Mouse (Mus musculus): ENCODE measurements around the gene Ace3. TPM values are rescaled to one million over a fixed set of nuclear protein-coding genes. Genes with fewer than 3 reads are reported as not detected.

The Ace3 gene
- polyA plus RNA-seq, 1 experiment from 2014 or later: not detected

GRCm38 (mm10) chr11:105974593-105974992 is 19.9 kb upstream of the Ace3 start:
- no peak overlapping the region for H3K27ac ChIP-seq (ENCODE audit: low read length)
- ATAC-seq (ENCODE audit: low read depth): no peak
- peaks cover 31% of the 10 kb centered on the region for H3K27me3 ChIP-seq (ENCODE audit: control insufficient read depth, insufficient read depth, low read depth, low read length)
- H3K4me2 ChIP-seq (ENCODE audit: low read depth, low read length): no peak overlapping the region
- no peaks in the 10 kb centered on the region for H3K9me3 ChIP-seq (replicated peaks; ENCODE audit: control insufficient read depth, low read length)
- no peak overlapping the region for H3K9ac ChIP-seq (ENCODE audit: low read depth, low read length)
- no peak overlapping the region for H3K4me3 ChIP-seq (ENCODE audit: low read depth, low read length)
- no peaks in the 10 kb centered on the region for H3K4me1 ChIP-seq (ENCODE audit: control insufficient read depth, low read depth, low read length)
- H3K36me3 ChIP-seq (ENCODE audit: control insufficient read depth, insufficient read depth): no peaks in the 10 kb centered on the region
- 78% methylated on average over 6 of the region's 6 CpGs for WGBS (ENCODE audit: insufficient replicate concordance)

GRCm38 (mm10) chr11:105975050-105975449 is 19.4 kb upstream of the Ace3 start:
- Histone ChIP-seq H3K27me3 (ENCODE audit: control insufficient read depth, insufficient read depth, low read depth, low read length) (peaks cover 28% of the 10 kb centered on the region), H3K36me3 (ENCODE audit: control insufficient read depth, insufficient read depth) (no peaks in the 10 kb centered on the region), H3K9ac (ENCODE audit: low read depth, low read length) (no peak overlapping the region), H3K9me3 (replicated peaks; ENCODE audit: control insufficient read depth, low read length) (no peaks in the 10 kb centered on the region), H3K4me3 (ENCODE audit: low read depth, low read length) (no peak overlapping the region), H3K27ac (ENCODE audit: low read length) (no peak overlapping the region), H3K4me2 (ENCODE audit: low read depth, low read length) (no peak overlapping the region), H3K4me1 (ENCODE audit: control insufficient read depth, low read depth, low read length) (no peaks in the 10 kb centered on the region)
- no peak for ATAC-seq (ENCODE audit: low read depth)
- WGBS (ENCODE audit: insufficient replicate concordance): 46% methylated on average over 3 of the region's 3 CpGs

DNA sequence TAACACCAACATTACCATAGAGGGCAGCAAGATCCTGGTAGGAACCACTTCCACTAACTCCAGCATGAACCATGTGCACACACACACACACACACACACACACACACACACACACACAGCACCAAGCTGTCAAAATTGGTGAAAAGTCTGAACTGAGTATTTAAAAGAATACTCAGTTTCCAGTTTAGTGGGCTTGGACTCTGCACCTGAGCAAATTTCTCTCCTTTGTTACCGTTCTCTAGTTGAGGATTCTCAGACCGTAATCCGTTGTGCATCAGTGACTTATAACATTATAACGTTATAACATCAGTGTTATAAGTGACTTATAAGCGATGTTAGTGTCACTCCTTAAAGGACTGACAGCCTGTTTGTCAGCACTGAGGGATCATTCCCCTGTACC is 18.8 kb upstream of the Ace3 start:
- no peak overlapping the region for H3K4me3 ChIP-seq (ENCODE audit: low read depth, low read length)
- H3K9me3 ChIP-seq (replicated peaks; ENCODE audit: control insufficient read depth, low read length): no peaks in the 10 kb centered on the region
- H3K4me1 ChIP-seq (ENCODE audit: control insufficient read depth, low read depth, low read length): no peaks in the 10 kb centered on the region
- no peak for ATAC-seq (ENCODE audit: low read depth)
- H3K27ac ChIP-seq (ENCODE audit: low read length): no peak overlapping the region
- H3K36me3 ChIP-seq (ENCODE audit: control insufficient read depth, insufficient read depth): no peaks in the 10 kb centered on the region
- no peak overlapping the region for H3K4me2 ChIP-seq (ENCODE audit: low read depth, low read length)
- no peak overlapping the region for H3K9ac ChIP-seq (ENCODE audit: low read depth, low read length)
- WGBS (ENCODE audit: insufficient replicate concordance): 63% methylated on average over 5 of the region's 5 CpGs
- H3K27me3 ChIP-seq (ENCODE audit: control insufficient read depth, insufficient read depth, low read depth, low read length): peaks cover 23% of the 10 kb centered on the region

- Histone ChIP-seq H3K27ac (ENCODE audit: low read length) (no peak overlapping the region), H3K4me3 (ENCODE audit: low read depth, low read length) (no peak overlapping the region), H3K36me3 (ENCODE audit: control insufficient read depth, insufficient read depth) (no peaks in the 10 kb centered on the region), H3K27me3 (ENCODE audit: control insufficient read depth, insufficient read depth, low read depth, low read length) (peaks cover 7% of the 10 kb centered on the region), H3K9me3 (replicated peaks; ENCODE audit: control insufficient read depth, low read length) (no peaks in the 10 kb centered on the region), H3K4me2 (ENCODE audit: low read depth, low read length) (no peak overlapping the region), H3K9ac (ENCODE audit: low read depth, low read length) (no peak overlapping the region), H3K4me1 (ENCODE audit: control insufficient read depth, low read depth, low read length) (no peaks in the 10 kb centered on the region)
- no peak for ATAC-seq (ENCODE audit: low read depth)
- 51% methylated on average over 2 of the region's 2 CpGs for WGBS (ENCODE audit: insufficient replicate concordance)
Measured at GRCm38 (mm10) chr11:105978232-105978631, 16.2 kb upstream of the Ace3 start.

- Histone ChIP-seq H3K9ac (ENCODE audit: low read depth, low read length) (no peak overlapping the region), H3K36me3 (ENCODE audit: control insufficient read depth, insufficient read depth) (no peaks in the 10 kb centered on the region), H3K4me2 (ENCODE audit: low read depth, low read length) (no peak overlapping the region), H3K4me3 (ENCODE audit: low read depth, low read length) (no peak overlapping the region), H3K27me3 (ENCODE audit: control insufficient read depth, insufficient read depth, low read depth, low read length) (peaks cover 7% of the 10 kb centered on the region), H3K9me3 (replicated peaks; ENCODE audit: control insufficient read depth, low read length) (no peaks in the 10 kb centered on the region), H3K4me1 (ENCODE audit: control insufficient read depth, low read depth, low read length) (no peaks in the 10 kb centered on the region), H3K27ac (ENCODE audit: low read length) (no peak overlapping the region)
- WGBS (ENCODE audit: insufficient replicate concordance): 32% methylated on average over 5 of the region's 5 CpGs
- no peak for ATAC-seq (ENCODE audit: low read depth)
Measured at GRCm38 (mm10) chr11:105978634-105979033, 15.8 kb upstream of the Ace3 start.

GRCm38 (mm10) chr11:105984452-105984851 is 10.0 kb upstream of the Ace3 start:
- WGBS (ENCODE audit: insufficient replicate concordance): 50% methylated on average over 4 of the region's 4 CpGs
- Histone ChIP-seq H3K4me2 (ENCODE audit: low read depth, low read length) (no peak overlapping the region), H3K9me3 (replicated peaks; ENCODE audit: control insufficient read depth, low read length) (no peaks in the 10 kb centered on the region), H3K27me3 (ENCODE audit: control insufficient read depth, insufficient read depth, low read depth, low read length) (no peaks in the 10 kb centered on the region), H3K9ac (ENCODE audit: low read depth, low read length) (no peak overlapping the region), H3K4me3 (ENCODE audit: low read depth, low read length) (no peak overlapping the region), H3K27ac (ENCODE audit: low read length) (no peak overlapping the region), H3K4me1 (ENCODE audit: control insufficient read depth, low read depth, low read length) (no peaks in the 10 kb centered on the region), H3K36me3 (ENCODE audit: control insufficient read depth, insufficient read depth) (no peaks in the 10 kb centered on the region)
- no peak for ATAC-seq (ENCODE audit: low read depth)

DNA sequence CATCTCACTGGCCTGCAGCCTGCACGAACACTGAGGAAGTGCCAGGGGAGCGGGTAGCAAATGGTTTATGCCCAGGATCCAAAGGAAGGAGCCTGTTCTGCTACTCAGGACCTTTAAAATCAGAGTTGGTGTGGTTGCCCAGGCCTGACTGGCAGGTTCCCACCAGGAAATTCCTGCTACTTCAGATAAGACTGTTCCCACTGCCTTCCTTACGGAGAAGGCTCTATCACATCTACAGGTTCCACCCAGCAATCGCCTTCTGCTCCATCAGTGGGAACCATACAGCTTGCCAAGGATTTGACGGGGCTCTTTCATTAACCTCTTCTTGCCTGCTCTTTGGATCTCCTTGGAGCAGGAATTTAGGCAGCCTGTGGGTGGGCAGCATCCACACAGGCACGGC is 7.0 kb upstream of the Ace3 start:
- no peak overlapping the region for H3K27ac ChIP-seq (ENCODE audit: low read length)
- no peak overlapping the region for H3K9ac ChIP-seq (ENCODE audit: low read depth, low read length)
- no peak overlapping the region for H3K4me2 ChIP-seq (ENCODE audit: low read depth, low read length)
- H3K9me3 ChIP-seq (replicated peaks; ENCODE audit: control insufficient read depth, low read length): no peaks in the 10 kb centered on the region
- H3K36me3 ChIP-seq (ENCODE audit: control insufficient read depth, insufficient read depth): no peaks in the 10 kb centered on the region
- H3K4me3 ChIP-seq (ENCODE audit: low read depth, low read length): no peak overlapping the region
- H3K4me1 ChIP-seq (ENCODE audit: control insufficient read depth, low read depth, low read length): no peaks in the 10 kb centered on the region; the same call in 1 of the 2 replicates
- no peak for ATAC-seq (ENCODE audit: low read depth)
- H3K27me3 ChIP-seq (ENCODE audit: control insufficient read depth, insufficient read depth, low read depth, low read length): no peaks in the 10 kb centered on the region
- WGBS (ENCODE audit: insufficient replicate concordance): 38% methylated on average over 6 of the region's 6 CpGs

- H3K9ac ChIP-seq (ENCODE audit: low read depth, low read length): no peak overlapping the region
- peak; percentile 16; the same call in 1 of the 2 replicates for ATAC-seq (ENCODE audit: low read depth)
- no peak overlapping the region for H3K4me3 ChIP-seq (ENCODE audit: low read depth, low read length)
- H3K27me3 ChIP-seq (ENCODE audit: control insufficient read depth, insufficient read depth, low read depth, low read length): no peaks in the 10 kb centered on the region
- no peak overlapping the region for H3K4me2 ChIP-seq (ENCODE audit: low read depth, low read length)
- 49% methylated on average over 6 of the region's 6 CpGs for WGBS (ENCODE audit: insufficient replicate concordance)
- no peaks in the 10 kb centered on the region for H3K9me3 ChIP-seq (replicated peaks; ENCODE audit: control insufficient read depth, low read length)
- H3K4me1 ChIP-seq (ENCODE audit: control insufficient read depth, low read depth, low read length): no peaks in the 10 kb centered on the region; the same call in 1 of the 2 replicates
- H3K27ac ChIP-seq (ENCODE audit: low read length): no peak overlapping the region
- H3K36me3 ChIP-seq (ENCODE audit: control insufficient read depth, insufficient read depth): no peaks in the 10 kb centered on the region
Measured at GRCm38 (mm10) chr11:105989446-105989845, 5.0 kb upstream of the Ace3 start.

GRCm38 (mm10) chr11:105990231-105990630 is 4.2 kb upstream of the Ace3 start:
- H3K4me3 ChIP-seq (ENCODE audit: low read depth, low read length): no peak overlapping the region
- H3K9me3 ChIP-seq (replicated peaks; ENCODE audit: control insufficient read depth, low read length): no peaks in the 10 kb centered on the region
- 14% methylated on average over 2 of the region's 2 CpGs for WGBS (ENCODE audit: insufficient replicate concordance)
- no peaks in the 10 kb centered on the region for H3K27me3 ChIP-seq (ENCODE audit: control insufficient read depth, insufficient read depth, low read depth, low read length)
- H3K27ac ChIP-seq (ENCODE audit: low read length): no peak overlapping the region
- H3K4me2 ChIP-seq (ENCODE audit: low read depth, low read length): no peak overlapping the region
- H3K4me1 ChIP-seq (ENCODE audit: control insufficient read depth, low read depth, low read length): no peaks in the 10 kb centered on the region; the same call in 1 of the 2 replicates
- peak; percentile 74 for ATAC-seq (ENCODE audit: low read depth)
- no peaks in the 10 kb centered on the region for H3K36me3 ChIP-seq (ENCODE audit: control insufficient read depth, insufficient read depth)
- H3K9ac ChIP-seq (ENCODE audit: low read depth, low read length): no peak overlapping the region
